Mouse (Mus musculus) forebrain, embryonic 16.5 days (tissue): Measurements from ENCODE around the gene Ttc5. TPM values are rescaled to one million over a fixed set of nuclear protein-coding genes. Genes with fewer than 3 reads are reported as not detected.

ENCODE experiments used
- ATAC-seq: fragments of 200-750 bp; cut with Nextera tagmentation; 2 replicates; pipeline ENCODE4 v1.8.0; 2017; ENCODE audit warnings: mild to moderate bottlenecking, moderate library complexity
- H3K27ac ChIP-seq: fragments of 300-500 bp; sonication (generic); 2 replicates; pipeline ENCODE4 v1.5.1; 2014; ENCODE audit warnings: low read length, control low read depth
- H3K27me3 ChIP-seq: fragments of 300-500 bp; sonication (generic); replicated peaks from 2 replicates; pipeline ENCODE4 v1.6.1; 2014; ENCODE audit warnings: low read length; ENCODE audit not compliant: control insufficient read depth, insufficient read depth
- H3K36me3 ChIP-seq: fragments of 300-500 bp; sonication (generic); 2 replicates; pipeline ENCODE4 v1.6.1; 2014; ENCODE audit not compliant: control insufficient read depth, insufficient read depth
- H3K4me1 ChIP-seq: fragments of 300-500 bp; sonication (generic); replicated peaks from 2 replicates; pipeline ENCODE4 v1.6.1; 2014; ENCODE audit warnings: low read length; ENCODE audit not compliant: control insufficient read depth, insufficient read depth
- H3K4me2 ChIP-seq: fragments of 300-500 bp; sonication (generic); 2 replicates; pipeline ENCODE4 v1.6.1; 2014; ENCODE audit warnings: mild to moderate bottlenecking, low read length, control low read depth
- H3K4me3 ChIP-seq: fragments of 300-500 bp; sonication (generic); replicated peaks from 2 replicates; pipeline ENCODE4 v1.5.1; 2014; ENCODE audit warnings: mild to moderate bottlenecking, low read length, control low read depth
- H3K9ac ChIP-seq: fragments of 300-500 bp; sonication (generic); replicated peaks from 2 replicates; pipeline ENCODE4 v1.6.1; 2014; ENCODE audit warnings: low read depth, low read length, control low read depth
- H3K9me3 ChIP-seq: fragments of 300-500 bp; sonication (generic); 2 replicates; pipeline ENCODE4 v1.6.1; 2016; ENCODE audit warnings: low read length; ENCODE audit not compliant: control insufficient read depth
- WGBS: fragments of 180-500 bp; shearing (Covaris S2); extraction: QIAGEN DNeasy Blood & Tissue Kit; methylation state at CpG from one replicate; pipeline ENCODE4 v1.1.7; 2014; 5-methylcytosine and 5-hydroxymethylcytosine counted together
- polyA plus RNA-seq: library from polyadenylated mRNA; unstranded; fragments of >200 nt; fragmentation: Nextera tagmentation; extraction: Ambion mirVana; gene quantifications from 2 replicates; pipeline ENCODE4 v1.2.1, GENCODE M21; 2015

Ttc5 gene
- polyA plus RNA-seq, 1 experiment from 2014 or later = 132 TPM

- H3K4me3 ChIP-seq = no peak overlapping the region
- no peak overlapping the region for H3K9ac ChIP-seq
- no peak overlapping the region for H3K27ac ChIP-seq
- H3K27me3 ChIP-seq = no peaks in the 10 kb centered on the region
- no peak for ATAC-seq
- no peaks in the 10 kb centered on the region for H3K36me3 ChIP-seq
- H3K4me1 ChIP-seq = peaks cover 7% of the 10 kb centered on the region
- WGBS = 9% methylated on average over 2 of the region's 2 CpGs
- no peaks in the 10 kb centered on the region for H3K9me3 ChIP-seq
- no peak overlapping the region for H3K4me2 ChIP-seq
These were observed 2.8 kb upstream of the Ttc5 start for GRCm38 (mm10) chr14:50788157-50788556.

DNA sequence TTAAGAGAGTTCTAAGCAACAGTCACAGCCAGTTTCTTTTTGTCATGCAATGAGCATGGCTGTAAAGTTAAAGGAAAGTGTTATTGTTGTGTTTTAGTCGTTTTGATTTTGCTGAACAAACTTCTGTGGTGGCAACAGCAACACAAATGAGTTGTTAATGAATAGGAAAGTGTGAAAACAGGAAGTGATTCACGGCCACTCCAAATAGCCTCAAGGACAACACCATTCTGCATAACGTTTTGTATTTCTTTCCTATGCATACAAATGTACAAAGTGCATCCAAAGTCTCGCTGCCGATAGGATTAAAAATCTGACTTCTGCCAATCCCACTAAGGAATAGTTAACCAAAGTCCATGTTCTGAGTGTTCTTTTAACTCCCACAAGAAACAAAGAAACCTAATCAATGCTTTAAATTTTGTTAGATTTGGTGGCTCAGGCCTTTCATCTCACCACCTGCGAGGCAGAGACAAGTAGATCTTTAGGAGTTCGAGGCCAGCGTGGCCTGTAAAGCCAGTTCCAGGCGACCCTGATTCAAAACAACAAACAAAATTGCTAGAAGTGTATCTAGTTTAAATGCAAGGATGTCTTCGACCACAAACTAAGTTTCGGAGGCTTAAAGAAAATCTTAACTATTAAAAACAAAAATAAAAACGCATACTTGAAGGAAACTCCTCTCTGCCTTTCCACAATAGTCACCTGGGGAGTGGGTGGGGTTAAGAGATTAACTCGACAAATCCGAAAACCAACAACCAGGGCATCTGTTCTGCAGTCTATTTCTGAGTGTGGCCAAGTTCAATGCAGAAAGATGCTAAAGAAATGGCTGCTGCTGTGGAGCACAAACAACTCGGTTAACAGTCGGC lies 698 bp downstream of the Ttc5 start:
- H3K27ac ChIP-seq = peak overlapping the region; percentile 82
- 0 out of 2 replicates have a peak, but pooled peaks cover 3% of the 10 kb centered on the region for H3K9me3 ChIP-seq
- 22% methylated on average over 16 of the region's 16 CpGs for WGBS
- H3K27me3 ChIP-seq = no peaks in the 10 kb centered on the region
- peak overlapping the region; percentile 49 for H3K4me2 ChIP-seq
- no peak for ATAC-seq
- H3K9ac ChIP-seq = peak overlapping the region; percentile 73
- peaks cover 8% of the 10 kb centered on the region for H3K4me1 ChIP-seq
- peaks cover 15% of the 10 kb centered on the region for H3K36me3 ChIP-seq
- H3K4me3 ChIP-seq = peak overlapping the region; percentile 77

- no peak for ATAC-seq
- Histone ChIP-seq H3K27ac (no peak overlapping the region), H3K4me2 (no peak overlapping the region), H3K9me3 (0 out of 2 replicates have a peak, but pooled peaks cover 3% of the 10 kb centered on the region), H3K4me3 (no peak overlapping the region), H3K9ac (no peak overlapping the region), H3K27me3 (no peaks in the 10 kb centered on the region), H3K36me3 (peaks cover 17% of the 10 kb centered on the region), H3K4me1 (peaks cover 8% of the 10 kb centered on the region)
- WGBS = 98% methylated on average over 3 of the region's 3 CpGs
These were observed 3.2 kb downstream of the Ttc5 start for GRCm38 (mm10) chr14:50782166-50782565.

DNA sequence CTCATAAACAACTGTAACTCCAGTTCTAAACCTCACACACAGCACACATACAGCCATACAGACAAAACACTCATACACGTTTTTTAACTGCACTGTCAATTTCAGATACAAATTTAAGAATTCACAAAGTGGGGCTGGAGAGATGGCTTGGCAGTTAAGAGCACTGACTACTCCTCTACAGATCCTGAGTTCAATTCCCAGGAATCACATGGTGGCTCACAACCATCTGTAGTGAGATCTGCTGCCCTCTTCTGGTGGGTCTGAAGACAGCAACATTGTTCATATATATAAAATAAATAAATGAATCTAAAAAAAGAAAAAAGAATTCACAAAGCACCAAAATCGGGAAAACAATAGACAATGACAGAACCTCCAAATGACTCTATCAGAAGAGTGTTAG lies 14.0 kb downstream of the Ttc5 start:
- no peak for ATAC-seq
- H3K4me2 ChIP-seq = no peak overlapping the region
- peaks cover 43% of the 10 kb centered on the region for H3K36me3 ChIP-seq
- no peaks in the 10 kb centered on the region for H3K4me1 ChIP-seq
- H3K4me3 ChIP-seq = no peak overlapping the region
- no peak overlapping the region for H3K9ac ChIP-seq
- H3K27ac ChIP-seq = no peak overlapping the region
- H3K9me3 ChIP-seq = no peaks in the 10 kb centered on the region
- H3K27me3 ChIP-seq = no peaks in the 10 kb centered on the region
- WGBS = 87% methylated on average over 2 of the region's 2 CpGs

DNA sequence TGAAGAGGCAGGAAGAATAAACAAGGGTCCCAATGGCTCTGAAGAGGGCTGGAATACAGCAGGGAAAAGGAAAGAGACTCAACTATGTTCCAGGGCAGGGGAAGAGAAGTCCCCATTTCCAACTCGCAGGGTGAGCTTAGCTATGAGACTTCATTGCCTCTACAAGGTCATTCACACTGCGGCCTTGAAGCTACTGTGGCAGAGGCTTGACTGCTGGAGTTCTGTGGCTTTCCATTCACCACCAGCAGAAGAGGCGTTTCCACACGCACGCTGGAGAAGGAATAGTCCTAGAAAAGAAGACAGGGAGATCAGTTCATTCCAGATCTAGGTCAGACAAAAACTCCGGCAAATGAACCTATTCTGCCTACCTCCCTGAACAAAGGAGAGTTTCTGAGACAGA lies 19.6 kb downstream of the Ttc5 start:
- no peak overlapping the region for H3K4me2 ChIP-seq
- H3K9ac ChIP-seq = no peak overlapping the region
- no peak for ATAC-seq
- H3K9me3 ChIP-seq = no peaks in the 10 kb centered on the region
- peaks cover 21% of the 10 kb centered on the region for H3K36me3 ChIP-seq
- no peaks in the 10 kb centered on the region for H3K27me3 ChIP-seq
- H3K27ac ChIP-seq = no peak overlapping the region
- 93% methylated on average over 6 of the region's 6 CpGs for WGBS
- no peak overlapping the region for H3K4me3 ChIP-seq
- H3K4me1 ChIP-seq = no peaks in the 10 kb centered on the region

GRCm38 (mm10) chr14:50758416-50759085 lies 26.8 kb downstream of the Ttc5 start:
- no peaks in the 10 kb centered on the region for H3K27me3 ChIP-seq
- no peaks in the 10 kb centered on the region for H3K36me3 ChIP-seq
- H3K4me2 ChIP-seq = no peak overlapping the region
- no peaks in the 10 kb centered on the region for H3K9me3 ChIP-seq
- WGBS = 43% methylated on average over 5 of the region's 5 CpGs
- H3K9ac ChIP-seq = no peak overlapping the region
- no peak; the same call in 1 of the 2 replicates for ATAC-seq
- no peaks in the 10 kb centered on the region for H3K4me1 ChIP-seq
- H3K27ac ChIP-seq = no peak overlapping the region
- no peak overlapping the region for H3K4me3 ChIP-seq

DNA sequence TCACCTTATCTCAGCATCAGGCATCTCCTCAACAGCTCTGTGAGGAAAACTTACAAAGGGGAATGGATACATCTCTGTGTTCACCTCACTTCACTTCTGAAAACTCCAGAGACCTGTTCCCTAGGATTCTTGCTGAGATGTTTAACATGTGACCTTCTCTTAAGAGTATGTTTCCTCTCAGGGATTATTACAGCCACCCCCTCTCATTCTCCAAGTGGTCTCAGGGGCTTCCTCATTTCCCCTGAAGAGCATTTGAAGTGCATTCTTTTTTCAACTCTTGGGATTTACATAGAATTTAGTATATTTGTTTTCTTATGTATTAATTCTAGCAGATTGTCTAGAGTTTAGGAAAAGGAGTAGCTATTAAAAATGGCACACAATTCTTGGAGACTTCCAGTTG lies 40.3 kb downstream of the Ttc5 start, which contains the start of gene Olfr749:
Gene Olfr749 (minus strand): TSS at position 101 of the 400 bp plus-strand sequence.
- Histone ChIP-seq H3K36me3 (no peaks in the 10 kb centered on the region), H3K27ac (no peak within 1 kb of the TSS)

DNA sequence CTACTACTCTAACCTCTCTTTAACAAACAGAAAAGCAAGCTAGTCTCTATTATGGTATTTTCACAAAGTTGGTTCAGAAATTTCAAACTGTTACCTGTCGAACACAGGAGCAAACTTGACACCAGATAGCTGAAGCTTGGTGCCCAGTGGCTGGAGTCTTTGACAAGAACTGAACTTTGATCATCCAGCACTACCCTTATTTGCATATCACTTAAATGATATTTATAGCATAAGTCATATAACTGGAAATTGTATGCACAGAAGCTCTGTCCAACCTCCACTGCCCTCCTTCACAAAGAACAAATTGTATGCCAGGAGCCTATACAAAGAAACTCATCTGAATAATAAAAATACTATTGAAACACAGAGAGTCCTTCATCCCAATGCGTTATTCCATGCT lies 43.7 kb downstream of the Ttc5 start:
- Histone ChIP-seq H3K36me3 (no peaks in the 10 kb centered on the region), H3K27me3 (no peaks in the 10 kb centered on the region), H3K9me3 (no peaks in the 10 kb centered on the region), H3K4me1 (no peaks in the 10 kb centered on the region), H3K27ac (no peak overlapping the region), H3K4me3 (no peak overlapping the region), H3K9ac (no peak overlapping the region), H3K4me2 (no peak overlapping the region)
- ATAC-seq = no peak
- 64% methylated on average over 2 of the region's 2 CpGs for WGBS

More for the DNA sequence above, 40.3 kb downstream of the Ttc5 start, which contains the start of gene Olfr749:
- Histone ChIP-seq H3K4me3 (no peak within 1 kb of the TSS), H3K9ac (no peak within 1 kb of the TSS), H3K4me2 (no peak within 1 kb of the TSS), H3K9me3 (no peaks in the 10 kb centered on the region), H3K4me1 (no peaks in the 10 kb centered on the region), H3K27me3 (no peaks in the 10 kb centered on the region)
- ATAC-seq = no peak

DNA sequence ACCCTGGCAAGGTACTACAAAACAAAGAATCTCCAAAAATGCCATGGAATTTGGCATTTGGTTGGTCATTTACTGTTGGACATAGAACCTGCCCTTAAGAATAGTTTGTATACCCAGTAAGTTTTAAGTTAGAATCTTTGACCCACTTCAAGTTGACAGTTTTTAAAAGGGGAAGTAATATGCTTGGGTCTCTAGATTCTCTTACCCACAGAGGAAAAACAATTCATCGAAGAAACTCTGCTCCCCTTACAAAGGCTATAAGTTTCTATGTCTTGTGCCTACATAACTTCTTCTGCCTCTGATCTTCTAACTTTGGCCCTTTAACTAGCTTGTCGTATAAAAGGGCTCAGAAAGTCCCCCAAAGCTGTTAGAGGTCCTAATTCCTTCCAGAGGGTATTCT lies 45.0 kb downstream of the Ttc5 start:
- no peaks in the 10 kb centered on the region for H3K4me1 ChIP-seq
- ATAC-seq = no peak
- no peaks in the 10 kb centered on the region for H3K36me3 ChIP-seq
- H3K9ac ChIP-seq = no peak overlapping the region
- no peak overlapping the region for H3K27ac ChIP-seq
- no peaks in the 10 kb centered on the region for H3K27me3 ChIP-seq
- no peaks in the 10 kb centered on the region for H3K9me3 ChIP-seq
- WGBS = 75% methylated on average over 2 of the region's 2 CpGs
- H3K4me3 ChIP-seq = no peak overlapping the region
- H3K4me2 ChIP-seq = no peak overlapping the region
